Mouse (Mus musculus) ES-Bruce4 (cell line): Measurements from ENCODE around the gene Clnk.

Experiments used
- CTCF ChIP-seq: IDR thresholded peaks from one replicate; pipeline ENCODE4 v1.8.1; 2011; ENCODE audit warnings: low read depth, low read length
- POLR2A ChIP-seq: IDR thresholded peaks from one replicate; pipeline ENCODE4 v1.8.1; 2011; ENCODE audit warnings: low read length; ENCODE audit not compliant: insufficient read depth

GRCm38 (mm10) chr5:38754950-38755349 is 121.7 kb downstream of the Clnk start:
- TF ChIP-seq CTCF (peak; percentile 95), POLR2A (no peak)
